Mouse (Mus musculus): ENCODE results near the gene Dock2. TPM values are rescaled to one million over a fixed set of nuclear protein-coding genes. Genes with fewer than 3 reads are reported as not detected.

Dock2 gene
- polyA plus RNA-seq, 1 experiment from 2014 or later, result 1.2 TPM

- Histone ChIP-seq H3K4me3 (no peak overlapping the region), H3K27ac (no peak overlapping the region), H3K4me1 (no peaks in the 10 kb centered on the region), H3K36me3 (no peaks in the 10 kb centered on the region), H3K9me3 (no peaks in the 10 kb centered on the region), H3K27me3 (ENCODE audit: insufficient read depth, poor library complexity, severe bottlenecking) (peaks cover 4% of the 10 kb centered on the region; the same call in 1 of the 2 replicates)
- no peak for DNase-seq (ENCODE audit: low spot score)
- 81% methylated on average over 2 of the region's 2 CpGs for WGBS
These were observed 2.9 kb downstream of the Dock2 start for GRCm38 (mm10) chr11:34780786-34781185.

GRCm38 (mm10) chr11:34779966-34780365, 3.7 kb downstream of the Dock2 start:
- H3K9me3 ChIP-seq, result no peaks in the 10 kb centered on the region
- H3K4me1 ChIP-seq, result no peaks in the 10 kb centered on the region
- H3K4me3 ChIP-seq, result no peak overlapping the region
- no peak overlapping the region for H3K27ac ChIP-seq
- no peaks in the 10 kb centered on the region for H3K36me3 ChIP-seq
- DNase-seq (ENCODE audit: low spot score), result no peak
- WGBS, result 87% methylated on average over 4 of the region's 4 CpGs
- peaks cover 4% of the 10 kb centered on the region; the same call in 1 of the 2 replicates for H3K27me3 ChIP-seq (ENCODE audit: insufficient read depth, poor library complexity, severe bottlenecking)

- H3K9me3 ChIP-seq, result no peaks in the 10 kb centered on the region
- 76% methylated on average over 3 of the region's 3 CpGs for WGBS
These were observed 5.3 kb downstream of the Dock2 start for GRCm38 (mm10) chr11:34778351-34778750.

GRCm38 (mm10) chr11:34777529-34777928, 6.2 kb downstream of the Dock2 start:
- Histone ChIP-seq H3K4me3 (no peak overlapping the region), H3K36me3 (no peaks in the 10 kb centered on the region), H3K27ac (no peak overlapping the region), H3K27me3 (ENCODE audit: insufficient read depth, poor library complexity, severe bottlenecking) (no peaks in the 10 kb centered on the region), H3K4me1 (no peaks in the 10 kb centered on the region), H3K9me3 (0 out of 2 replicates have a peak, but pooled peaks cover 3% of the 10 kb centered on the region)
- WGBS, result 82% methylated on average over 4 of the region's 4 CpGs
- no peak for DNase-seq (ENCODE audit: low spot score)

More at GRCm38 (mm10) chr11:34778351-34778750, 5.3 kb downstream of the Dock2 start:
- no peak overlapping the region for H3K27ac ChIP-seq
- no peak overlapping the region for H3K4me3 ChIP-seq
- peaks cover under 1% of the 10 kb centered on the region; the same call in 1 of the 2 replicates for H3K27me3 ChIP-seq (ENCODE audit: insufficient read depth, poor library complexity, severe bottlenecking)
- H3K36me3 ChIP-seq, result no peaks in the 10 kb centered on the region
- no peaks in the 10 kb centered on the region for H3K4me1 ChIP-seq
- no peak for DNase-seq (ENCODE audit: low spot score)

- H3K4me1 ChIP-seq, result peaks cover 4% of the 10 kb centered on the region; the same call in 1 of the 2 replicates
- H3K9me3 ChIP-seq, result 0 out of 2 replicates have a peak, but pooled peaks cover 4% of the 10 kb centered on the region
- 68% methylated on average over 2 of the region's 2 CpGs for WGBS
- no peaks in the 10 kb centered on the region for H3K36me3 ChIP-seq
- no peak overlapping the region for H3K4me3 ChIP-seq
- no peak overlapping the region for H3K27ac ChIP-seq
- no peak for DNase-seq (ENCODE audit: low spot score)
- no peaks in the 10 kb centered on the region for H3K27me3 ChIP-seq (ENCODE audit: insufficient read depth, poor library complexity, severe bottlenecking)
These were observed 7.6 kb downstream of the Dock2 start for GRCm38 (mm10) chr11:34776054-34776453.

- Histone ChIP-seq H3K27me3 (ENCODE audit: insufficient read depth, poor library complexity, severe bottlenecking) (no peaks in the 10 kb centered on the region), H3K36me3 (no peaks in the 10 kb centered on the region), H3K4me1 (peaks cover 6% of the 10 kb centered on the region; the same call in 1 of the 2 replicates), H3K27ac (no peak overlapping the region), H3K9me3 (0 out of 2 replicates have a peak, but pooled peaks cover 4% of the 10 kb centered on the region), H3K4me3 (no peak overlapping the region)
- DNase-seq (ENCODE audit: low spot score), result no peak
- 73% methylated on average over 2 of the region's 2 CpGs for WGBS
These were observed 9.1 kb downstream of the Dock2 start for GRCm38 (mm10) chr11:34774636-34775035.

GRCm38 (mm10) chr11:34773304-34773895, 10.3 kb downstream of the Dock2 start:
- WGBS, result 84% methylated on average over 9 of the region's 9 CpGs
- Histone ChIP-seq H3K27me3 (ENCODE audit: insufficient read depth, poor library complexity, severe bottlenecking) (no peaks in the 10 kb centered on the region), H3K4me1 (peaks cover 6% of the 10 kb centered on the region; the same call in 1 of the 2 replicates), H3K36me3 (no peaks in the 10 kb centered on the region), H3K27ac (no peak overlapping the region), H3K4me3 (no peak overlapping the region), H3K9me3 (0 out of 2 replicates have a peak, but pooled peaks cover 4% of the 10 kb centered on the region)
- no peak for DNase-seq (ENCODE audit: low spot score)

- 67% methylated on average over 12 of the region's 12 CpGs for WGBS
- H3K27me3 ChIP-seq (ENCODE audit: insufficient read depth, poor library complexity, severe bottlenecking), result no peaks in the 10 kb centered on the region
These were observed 12.3 kb downstream of the Dock2 start for GRCm38 (mm10) chr11:34771221-34771986.

GRCm38 (mm10) chr11:34770666-34771065, 13.0 kb downstream of the Dock2 start:
- Histone ChIP-seq H3K36me3 (no peaks in the 10 kb centered on the region), H3K9me3 (0 out of 2 replicates have a peak, but pooled peaks cover 4% of the 10 kb centered on the region), H3K4me1 (peaks cover 6% of the 10 kb centered on the region; the same call in 1 of the 2 replicates), H3K27ac (no peak overlapping the region), H3K27me3 (ENCODE audit: insufficient read depth, poor library complexity, severe bottlenecking) (no peaks in the 10 kb centered on the region), H3K4me3 (no peak overlapping the region)
- 65% methylated on average over 4 of the region's 4 CpGs for WGBS
- DNase-seq (ENCODE audit: low spot score), result no peak

More at GRCm38 (mm10) chr11:34771221-34771986, 12.3 kb downstream of the Dock2 start:
- Histone ChIP-seq H3K9me3 (0 out of 2 replicates have a peak, but pooled peaks cover 4% of the 10 kb centered on the region), H3K36me3 (no peaks in the 10 kb centered on the region), H3K4me1 (peaks cover 6% of the 10 kb centered on the region; the same call in 1 of the 2 replicates), H3K27ac (no peak overlapping the region), H3K4me3 (no peak overlapping the region)
- no peak for DNase-seq (ENCODE audit: low spot score)

GRCm38 (mm10) chr11:34769946-34770345, 13.7 kb downstream of the Dock2 start:
- H3K27ac ChIP-seq, result no peak overlapping the region
- H3K9me3 ChIP-seq, result 0 out of 2 replicates have a peak, but pooled peaks cover 4% of the 10 kb centered on the region
- no peak for DNase-seq (ENCODE audit: low spot score)
- H3K4me1 ChIP-seq, result peaks cover 6% of the 10 kb centered on the region; the same call in 1 of the 2 replicates
- no peak overlapping the region for H3K4me3 ChIP-seq
- H3K36me3 ChIP-seq, result no peaks in the 10 kb centered on the region
- WGBS, result 86% methylated on average over 8 of the region's 8 CpGs
- no peaks in the 10 kb centered on the region for H3K27me3 ChIP-seq (ENCODE audit: insufficient read depth, poor library complexity, severe bottlenecking)

GRCm38 (mm10) chr11:34769396-34769795, 14.3 kb downstream of the Dock2 start:
- 0 out of 2 replicates have a peak, but pooled peaks cover 4% of the 10 kb centered on the region for H3K9me3 ChIP-seq
- H3K36me3 ChIP-seq, result no peaks in the 10 kb centered on the region
- 94% methylated on average over 2 of the region's 2 CpGs for WGBS
- H3K4me1 ChIP-seq, result peaks cover 6% of the 10 kb centered on the region; the same call in 1 of the 2 replicates
- DNase-seq (ENCODE audit: low spot score), result no peak
- H3K27me3 ChIP-seq (ENCODE audit: insufficient read depth, poor library complexity, severe bottlenecking), result no peaks in the 10 kb centered on the region
- no peak overlapping the region for H3K4me3 ChIP-seq
- no peak overlapping the region for H3K27ac ChIP-seq

GRCm38 (mm10) chr11:34763739-34764361, 19.8 kb downstream of the Dock2 start:
- H3K9me3 ChIP-seq, result no peaks in the 10 kb centered on the region
- no peak overlapping the region for H3K4me3 ChIP-seq
- no peak overlapping the region for H3K27ac ChIP-seq
- H3K4me1 ChIP-seq, result no peaks in the 10 kb centered on the region
- H3K27me3 ChIP-seq (ENCODE audit: insufficient read depth, poor library complexity, severe bottlenecking), result no peaks in the 10 kb centered on the region
- 77% methylated on average over 5 of the region's 5 CpGs for WGBS
- no peak for DNase-seq (ENCODE audit: low spot score)
- no peaks in the 10 kb centered on the region for H3K36me3 ChIP-seq
